Mouse (Mus musculus): ENCODE measurements around the gene Vps13c.

Gene Vps13c

GRCm38 (mm10) chr9:67847606-67848005 lies 7.4 kb downstream of the Vps13c start:
- DNase-seq (ENCODE audit: low read depth, low spot score) = no peak
- no peaks in the 10 kb centered on the region for H3K36me3 ChIP-seq (ENCODE audit: control insufficient read depth, insufficient read depth, low read length, poor library complexity, severe bottlenecking)
- no peaks in the 10 kb centered on the region for H3K27me3 ChIP-seq (ENCODE audit: control insufficient read depth, insufficient read depth, low read length, poor library complexity, severe bottlenecking)

- no peak for DNase-seq (ENCODE audit: low read depth, low spot score)
- Histone ChIP-seq H3K36me3 (ENCODE audit: control insufficient read depth, insufficient read depth, low read length, poor library complexity, severe bottlenecking) (no peaks in the 10 kb centered on the region), H3K27me3 (ENCODE audit: control insufficient read depth, insufficient read depth, low read length, poor library complexity, severe bottlenecking) (no peaks in the 10 kb centered on the region)
Measured at GRCm38 (mm10) chr9:67849397-67849796, 9.2 kb downstream of the Vps13c start.

- DNase-seq (ENCODE audit: low read depth, low spot score) = no peak
- Histone ChIP-seq H3K36me3 (ENCODE audit: control insufficient read depth, insufficient read depth, low read length, poor library complexity, severe bottlenecking) (no peaks in the 10 kb centered on the region), H3K27me3 (ENCODE audit: control insufficient read depth, insufficient read depth, low read length, poor library complexity, severe bottlenecking) (no peaks in the 10 kb centered on the region)
Measured at GRCm38 (mm10) chr9:67849846-67850245, 9.7 kb downstream of the Vps13c start.

DNA sequence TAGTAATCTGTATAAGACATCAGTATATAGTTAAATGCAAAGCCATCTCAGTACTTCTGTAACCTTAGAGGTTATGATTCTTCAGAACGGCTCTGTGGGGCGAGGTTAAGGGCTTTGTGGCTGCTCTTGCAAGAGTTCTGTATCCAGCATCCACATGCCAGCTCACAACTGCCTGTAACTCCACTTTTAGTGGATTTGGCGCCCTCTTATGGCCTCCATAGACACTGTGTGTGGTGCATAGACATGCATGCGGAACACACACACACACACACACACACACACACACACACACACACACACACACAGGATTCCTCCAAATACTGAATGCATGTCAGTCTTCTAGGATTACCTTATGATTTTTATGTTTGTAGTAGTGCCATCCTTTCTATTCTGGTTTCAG lies 11.0 kb downstream of the Vps13c start:
- no peaks in the 10 kb centered on the region for H3K27me3 ChIP-seq (ENCODE audit: control insufficient read depth, insufficient read depth, low read length, poor library complexity, severe bottlenecking)
- no peaks in the 10 kb centered on the region for H3K36me3 ChIP-seq (ENCODE audit: control insufficient read depth, insufficient read depth, low read length, poor library complexity, severe bottlenecking)
- peak; percentile 36 for DNase-seq (ENCODE audit: low read depth, low spot score)

DNA sequence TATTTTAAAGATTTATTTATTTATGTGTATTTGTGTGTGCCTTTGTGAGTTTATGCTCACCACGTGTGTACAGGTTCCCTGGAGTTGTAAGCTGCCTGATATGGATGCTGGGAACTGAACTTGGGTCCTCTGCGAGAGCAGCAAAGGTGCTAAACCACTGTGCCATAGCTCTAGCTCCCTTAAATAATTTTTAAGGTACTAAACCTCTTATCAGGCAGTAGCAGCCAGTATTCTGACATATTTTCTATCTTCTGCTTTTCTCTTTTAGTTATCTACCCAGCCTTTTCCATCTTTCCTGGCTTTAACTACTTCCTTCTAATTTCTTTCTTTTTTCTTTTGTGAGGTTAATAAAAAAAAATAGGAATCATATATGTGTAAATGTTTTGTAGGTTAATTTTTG lies 20.1 kb downstream of the Vps13c start:
- no peaks in the 10 kb centered on the region for H3K27me3 ChIP-seq (ENCODE audit: control insufficient read depth, insufficient read depth, low read length, poor library complexity, severe bottlenecking)
- no peaks in the 10 kb centered on the region for H3K36me3 ChIP-seq (ENCODE audit: control insufficient read depth, insufficient read depth, low read length, poor library complexity, severe bottlenecking)
- DNase-seq (ENCODE audit: low read depth, low spot score) = no peak

- Histone ChIP-seq H3K36me3 (ENCODE audit: control insufficient read depth, insufficient read depth, low read length, poor library complexity, severe bottlenecking) (no peaks in the 10 kb centered on the region), H3K27me3 (ENCODE audit: control insufficient read depth, insufficient read depth, low read length, poor library complexity, severe bottlenecking) (no peaks in the 10 kb centered on the region)
- no peak for DNase-seq (ENCODE audit: low read depth, low spot score)
Measured at GRCm38 (mm10) chr9:67863332-67863731, 23.1 kb downstream of the Vps13c start.

DNA sequence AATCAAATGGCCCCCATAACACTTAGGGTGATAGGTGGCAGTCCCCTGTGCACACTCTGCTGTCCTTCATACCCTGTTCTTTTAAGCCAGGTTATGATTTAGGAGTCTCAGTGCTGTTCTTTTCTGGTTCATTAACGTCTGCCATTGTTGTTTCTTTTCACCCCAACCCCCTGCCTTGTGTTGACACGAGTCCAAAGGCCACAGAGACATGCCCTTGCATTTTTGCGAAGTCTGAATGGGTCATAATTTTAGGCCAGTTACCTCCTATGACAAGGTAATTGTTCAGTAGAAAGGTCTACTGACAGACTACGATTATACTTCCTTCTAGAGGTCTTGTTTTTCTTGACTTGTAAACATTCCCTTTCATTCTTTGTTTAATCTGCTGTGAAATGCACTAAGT lies 23.8 kb downstream of the Vps13c start:
- Histone ChIP-seq H3K27me3 (ENCODE audit: control insufficient read depth, insufficient read depth, low read length, poor library complexity, severe bottlenecking) (no peaks in the 10 kb centered on the region), H3K36me3 (ENCODE audit: control insufficient read depth, insufficient read depth, low read length, poor library complexity, severe bottlenecking) (no peaks in the 10 kb centered on the region)
- DNase-seq (ENCODE audit: low read depth, low spot score) = no peak

GRCm38 (mm10) chr9:67865411-67865810 lies 25.2 kb downstream of the Vps13c start:
- H3K36me3 ChIP-seq (ENCODE audit: control insufficient read depth, insufficient read depth, low read length, poor library complexity, severe bottlenecking) = no peaks in the 10 kb centered on the region
- DNase-seq (ENCODE audit: low read depth, low spot score) = no peak
- no peaks in the 10 kb centered on the region for H3K27me3 ChIP-seq (ENCODE audit: control insufficient read depth, insufficient read depth, low read length, poor library complexity, severe bottlenecking)

DNA sequence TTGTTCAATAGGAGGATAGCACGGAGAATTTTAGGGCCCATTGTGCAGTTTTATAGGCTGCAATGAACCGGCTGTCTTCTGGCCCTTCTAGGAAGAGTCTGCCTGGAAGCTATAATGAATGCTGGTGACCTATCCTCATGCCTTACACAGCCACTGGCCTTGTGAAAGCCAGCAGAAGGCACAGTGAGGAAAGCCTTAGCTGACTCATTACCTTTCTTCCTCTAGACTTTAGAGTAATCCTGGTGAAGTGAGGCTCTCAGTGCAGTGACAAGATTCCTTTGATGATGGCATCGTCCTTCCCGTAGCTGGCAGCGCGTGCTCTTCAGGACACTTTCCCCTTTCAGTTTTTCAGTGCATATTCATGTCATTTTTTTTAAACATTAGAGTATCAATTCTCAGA lies 27.2 kb downstream of the Vps13c start:
- Histone ChIP-seq H3K27me3 (ENCODE audit: control insufficient read depth, insufficient read depth, low read length, poor library complexity, severe bottlenecking) (no peaks in the 10 kb centered on the region), H3K36me3 (ENCODE audit: control insufficient read depth, insufficient read depth, low read length, poor library complexity, severe bottlenecking) (no peaks in the 10 kb centered on the region)
- no peak for DNase-seq (ENCODE audit: low read depth, low spot score)

DNA sequence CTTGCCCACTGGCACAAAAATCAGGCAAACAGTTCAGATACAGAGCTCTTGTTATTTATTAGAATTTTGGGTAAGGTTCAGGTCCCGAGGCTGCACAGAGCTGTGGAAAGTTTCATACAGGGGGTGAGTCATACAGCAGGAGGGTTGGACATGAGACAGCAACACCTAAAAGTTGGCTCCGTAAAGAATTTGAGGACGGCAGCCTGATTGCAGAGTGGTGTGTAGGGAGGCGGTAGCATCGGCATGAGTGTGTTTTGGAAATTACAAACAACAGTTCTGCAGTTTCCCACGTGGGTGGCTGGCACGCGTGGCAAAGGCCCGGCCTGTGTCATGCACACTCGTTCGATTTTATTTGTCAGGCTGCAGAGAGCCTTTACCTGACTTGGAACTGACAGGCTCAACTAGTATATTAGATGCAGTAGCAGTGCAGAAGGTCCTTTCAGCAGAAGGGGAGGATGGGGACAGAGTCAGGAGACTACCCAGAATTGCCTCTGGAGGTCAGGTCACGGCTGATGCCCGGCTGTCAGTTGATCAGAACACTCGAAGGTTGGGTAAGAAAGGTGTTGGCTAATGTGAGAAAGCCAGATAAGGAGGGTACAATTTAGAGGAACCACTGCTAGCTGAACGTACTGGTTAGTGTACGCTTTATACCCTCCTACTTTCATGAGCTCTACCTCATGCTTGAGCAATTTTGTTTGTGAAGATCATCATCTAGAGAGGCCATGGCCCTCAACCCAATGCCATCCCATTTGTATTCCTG lies 29.7 kb downstream of the Vps13c start:
- no peak for DNase-seq (ENCODE audit: low read depth, low spot score)
- Histone ChIP-seq H3K36me3 (ENCODE audit: control insufficient read depth, insufficient read depth, low read length, poor library complexity, severe bottlenecking) (no peaks in the 10 kb centered on the region), H3K27me3 (ENCODE audit: control insufficient read depth, insufficient read depth, low read length, poor library complexity, severe bottlenecking) (no peaks in the 10 kb centered on the region)

- no peak for DNase-seq (ENCODE audit: low read depth, low spot score)
- Histone ChIP-seq H3K27me3 (ENCODE audit: control insufficient read depth, insufficient read depth, low read length, poor library complexity, severe bottlenecking) (no peaks in the 10 kb centered on the region), H3K36me3 (ENCODE audit: control insufficient read depth, insufficient read depth, low read length, poor library complexity, severe bottlenecking) (peaks cover 2% of the 10 kb centered on the region; the same call in 1 of the 2 replicates)
Measured at GRCm38 (mm10) chr9:67874522-67875222, 34.5 kb downstream of the Vps13c start.

DNA sequence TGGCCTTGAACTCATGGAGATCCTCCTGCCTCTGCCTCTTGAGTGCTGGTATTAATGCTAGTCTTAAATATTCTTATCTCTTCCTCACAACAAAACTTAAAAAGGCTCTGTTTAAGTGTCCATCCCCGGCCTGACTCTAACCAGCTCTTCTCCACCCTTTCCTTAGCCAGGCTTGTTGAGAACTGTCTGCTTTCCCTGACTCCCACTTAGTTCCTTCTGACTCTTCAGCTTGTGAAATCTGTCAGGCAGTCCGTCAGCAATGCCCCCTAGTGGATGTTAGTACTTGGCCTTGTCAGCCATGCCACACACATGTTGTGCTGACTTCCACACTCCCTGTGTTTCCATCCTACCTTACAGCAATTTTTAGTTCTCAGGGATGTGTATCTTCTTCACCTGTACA lies 35.1 kb downstream of the Vps13c start:
- DNase-seq (ENCODE audit: low read depth, low spot score) = peak; percentile 44
- H3K36me3 ChIP-seq (ENCODE audit: control insufficient read depth, insufficient read depth, low read length, poor library complexity, severe bottlenecking) = peaks cover 2% of the 10 kb centered on the region; the same call in 1 of the 2 replicates
- H3K27me3 ChIP-seq (ENCODE audit: control insufficient read depth, insufficient read depth, low read length, poor library complexity, severe bottlenecking) = no peaks in the 10 kb centered on the region

DNA sequence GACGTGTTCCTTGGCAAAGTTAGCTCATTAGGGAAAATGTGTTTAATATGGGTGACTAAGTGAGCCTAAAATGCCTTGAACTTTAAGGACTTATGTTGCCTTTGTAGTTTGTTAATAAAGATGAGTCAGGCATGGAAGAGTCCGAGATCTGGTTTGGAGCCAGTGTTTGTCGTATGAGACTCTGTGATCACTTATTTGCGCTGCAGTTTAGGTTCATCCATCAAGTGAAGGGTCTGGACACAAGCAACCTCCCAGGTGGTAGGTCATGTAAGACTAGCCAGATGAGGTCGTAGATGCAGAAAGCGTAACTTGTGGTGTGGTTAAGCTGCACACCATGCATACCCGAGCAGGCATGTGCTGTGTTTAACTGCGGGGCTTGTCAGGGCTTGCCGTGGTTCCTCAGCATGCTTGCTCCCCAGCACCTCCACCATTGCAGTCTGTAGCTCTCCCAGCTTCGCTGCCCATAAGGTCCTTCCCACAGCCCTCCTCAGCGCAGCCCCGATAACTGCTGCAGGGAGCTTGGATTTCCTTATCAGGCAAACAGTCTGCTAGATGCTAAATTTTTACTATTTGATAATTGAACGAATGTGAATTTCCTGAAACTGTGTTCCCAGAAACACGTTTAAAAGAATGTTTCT lies 37.0 kb downstream of the Vps13c start:
- Histone ChIP-seq H3K27me3 (ENCODE audit: control insufficient read depth, insufficient read depth, low read length, poor library complexity, severe bottlenecking) (no peaks in the 10 kb centered on the region), H3K36me3 (ENCODE audit: control insufficient read depth, insufficient read depth, low read length, poor library complexity, severe bottlenecking) (peaks cover 6% of the 10 kb centered on the region; the same call in 1 of the 2 replicates)
- no peak for DNase-seq (ENCODE audit: low read depth, low spot score)

GRCm38 (mm10) chr9:67878197-67878769 lies 38.1 kb downstream of the Vps13c start:
- no peaks in the 10 kb centered on the region for H3K27me3 ChIP-seq (ENCODE audit: control insufficient read depth, insufficient read depth, low read length, poor library complexity, severe bottlenecking)
- H3K36me3 ChIP-seq (ENCODE audit: control insufficient read depth, insufficient read depth, low read length, poor library complexity, severe bottlenecking) = peaks cover 8% of the 10 kb centered on the region; the same call in 1 of the 2 replicates
- no peak for DNase-seq (ENCODE audit: low read depth, low spot score)

Data from splenic B cell, adult 2 months (primary cell).